Mouse (Mus musculus) liver, adult 2 months (tissue): ENCODE measurements around the gene Iqsec3.

Source experiments
- CTCF ChIP-seq: fragments of 200-500 bp; IDR thresholded peaks from 2 replicates; pipeline ENCODE4 v1.5.1; 2011; ENCODE audit warnings: low read depth, low read length, control low read depth
- POLR2A ChIP-seq: fragments of 200-500 bp; IDR thresholded peaks from 2 replicates; pipeline ENCODE4 v1.6.1; 2011; ENCODE audit warnings: low read length, control low read depth; ENCODE audit not compliant: insufficient read depth; ENCODE audit errors: extremely low read depth

DNA sequence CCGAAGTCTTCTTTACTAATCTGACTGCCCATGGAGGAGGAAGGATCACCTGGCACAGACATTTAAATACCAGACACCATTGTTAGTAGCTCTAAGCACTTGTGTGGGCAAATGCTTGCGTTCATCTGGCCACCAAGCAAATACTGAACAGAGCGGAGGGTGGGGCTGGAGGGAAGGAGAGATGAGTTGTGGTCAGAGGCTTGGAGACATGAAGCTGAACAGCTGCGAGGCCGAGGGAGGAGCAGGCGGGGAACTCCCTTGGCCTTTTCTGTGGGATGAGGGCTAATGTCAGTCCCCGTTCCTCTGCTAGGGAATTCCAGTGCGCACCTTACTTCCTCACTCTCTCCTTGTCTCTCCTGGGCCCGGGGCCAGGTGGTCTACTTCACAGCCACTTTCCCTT, 147.7 kb downstream of the Iqsec3 start:
- TF ChIP-seq CTCF (no peak), POLR2A (no peak)
